In the genomic region with DNA sequence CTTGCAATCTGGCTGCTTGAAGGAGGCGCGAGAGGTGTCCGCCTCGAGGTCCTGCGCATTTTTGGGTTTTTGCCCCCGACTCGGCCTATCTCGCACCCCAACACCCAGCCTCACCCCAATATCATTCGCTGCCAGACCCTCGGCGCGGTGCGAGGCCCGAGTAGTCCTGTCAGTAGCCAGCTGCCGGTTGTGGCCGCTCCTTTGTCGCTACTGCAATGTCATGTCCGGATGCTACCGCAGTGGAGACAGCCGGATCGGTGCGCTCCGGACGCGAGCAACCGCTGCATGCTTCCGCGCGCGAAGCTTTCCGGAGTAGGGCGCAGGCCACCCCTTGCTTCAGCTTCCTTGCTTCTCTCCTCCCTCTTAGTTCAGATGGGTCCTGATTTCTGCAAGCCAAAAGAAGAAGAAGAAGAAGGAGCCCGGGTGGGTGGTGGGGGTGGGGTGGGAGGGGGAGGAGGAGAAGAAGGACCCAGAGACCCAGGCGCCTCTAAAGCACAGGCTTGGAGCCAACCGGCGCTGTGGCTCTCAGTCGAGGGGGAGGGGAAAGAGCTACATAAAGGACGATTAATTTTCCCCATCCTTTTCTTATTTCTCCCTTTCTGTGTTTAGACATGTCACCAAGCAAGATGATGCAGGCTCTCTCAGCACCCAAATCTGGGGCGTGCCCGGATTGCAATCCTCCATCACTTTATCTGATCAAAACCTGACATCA, we compare ENCODE assay signal across 7 mouse cellular contexts. TPM values are rescaled to one million over a fixed set of nuclear protein-coding genes. Genes with fewer than 3 reads are reported as not detected.
DNase-seq lines count a peak whose midpoint lies in the region; ATAC-seq and TF ChIP-seq lines count a peak whose summit lies in the region.

No protein-coding gene starts in this region.

- H3K4me2 ChIP-seq in intestine, embryonic 14.5 days (ENCODE audit: low read length) = peak overlapping the region; percentile 92
- H3K4me2 ChIP-seq in limb, embryonic 15.5 days = peak overlapping the region; percentile 98
- peak overlapping the region; percentile 53 for H3K4me2 ChIP-seq in midbrain, embryonic 14.5 days (ENCODE audit: low read length)

- no peaks in the 10 kb centered on the region; the same call in 1 of the 2 replicates for H3K4me1 ChIP-seq in intestine, embryonic 14.5 days (replicated peaks; ENCODE audit: control insufficient read depth, insufficient read depth, low read length)
- H3K4me1 ChIP-seq in limb, embryonic 15.5 days = peaks cover 10% of the 10 kb centered on the region; the same call in 1 of the 2 replicates
- peaks cover 10% of the 10 kb centered on the region for H3K4me1 ChIP-seq in midbrain, embryonic 14.5 days (ENCODE audit: control insufficient read depth, insufficient read depth, low read length)
- no peaks in the 10 kb centered on the region; the same call in 1 of the 2 replicates for H3K4me1 ChIP-seq in spleen, adult 2 months (ENCODE audit: control insufficient read depth, insufficient read depth, insufficient read length)

- no peak for TF ChIP-seq POLR2A in spleen, adult 2 months (IDR thresholded peaks at IDR 0.05; ENCODE audit: low read depth, low read length)

- peak; percentile 20 to 27 for DNase-seq in adrenal gland, postnatal 36 days
- DNase-seq in embryo, embryonic 10 days (ENCODE audit: low spot score) = peak; percentile 77
- peak; percentile 20 to 39 for DNase-seq in gastrocnemius, postnatal 36 days
- DNase-seq in intestine, embryonic 14.5 days (ENCODE audit: low spot score) = peak; percentile 80
- peak; percentile 83 for DNase-seq in midbrain, embryonic 14.5 days
- DNase-seq in spleen, adult 2 months (ENCODE audit: low read depth in 1 of 2, low spot score in 2 of 2) = peak in 1 of 2 experiments; percentile 50

- peak overlapping the region; percentile 74 for H3K4me3 ChIP-seq in intestine, embryonic 14.5 days (ENCODE audit: low read depth, low read length)
- H3K4me3 ChIP-seq in limb, embryonic 15.5 days = peak overlapping the region; percentile 76
- H3K4me3 ChIP-seq in midbrain, embryonic 14.5 days (replicated peaks; ENCODE audit: low read depth, low read length) = peak overlapping the region; percentile 92
- peak overlapping the region; percentile 72 for H3K4me3 ChIP-seq in spleen, adult 2 months (ENCODE audit: extremely low read depth, insufficient read depth, insufficient read length)

- H3K9ac ChIP-seq in intestine, embryonic 14.5 days (ENCODE audit: low read length) = peak overlapping the region; percentile 73
- H3K9ac ChIP-seq in limb, embryonic 15.5 days = peak overlapping the region; percentile 71
- H3K9ac ChIP-seq in midbrain, embryonic 14.5 days (replicated peaks; ENCODE audit: low read length) = peak overlapping the region; percentile 97

- no peaks in the 10 kb centered on the region for H3K27me3 ChIP-seq in intestine, embryonic 14.5 days (replicated peaks; ENCODE audit: control insufficient read depth, insufficient read depth, low read length)
- no peaks in the 10 kb centered on the region for H3K27me3 ChIP-seq in limb, embryonic 15.5 days
- H3K27me3 ChIP-seq in midbrain, embryonic 14.5 days (ENCODE audit: control insufficient read depth, insufficient read depth, low read length) = no peaks in the 10 kb centered on the region
- no peaks in the 10 kb centered on the region; the same call in 1 of the 2 replicates for H3K27me3 ChIP-seq in spleen, adult 2 months (ENCODE audit: control insufficient read depth, insufficient read depth, low read length)

- H3K27ac ChIP-seq in intestine, embryonic 14.5 days (ENCODE audit: low read depth) = no peak overlapping the region
- H3K27ac ChIP-seq in limb, embryonic 15.5 days = no peak overlapping the region
- H3K27ac ChIP-seq in midbrain, embryonic 14.5 days (replicated peaks; ENCODE audit: low read depth, low read length) = peak overlapping the region; percentile 96
- peak overlapping the region; percentile 50 for H3K27ac ChIP-seq in spleen, adult 2 months (ENCODE audit: insufficient read depth, low read length)

- intact Hi-C loops in gastrocnemius, postnatal 36 days (cut with DNase I) = loop anchor here (5.0 kb wide), 1 partner anchor 120 kb away; no protein-coding TSS in a partner anchor

- no peaks in the 10 kb centered on the region for H3K9me3 ChIP-seq in intestine, embryonic 14.5 days (ENCODE audit: control insufficient read depth, low read length)
- no peaks in the 10 kb centered on the region for H3K9me3 ChIP-seq in limb, embryonic 15.5 days
- no peaks in the 10 kb centered on the region for H3K9me3 ChIP-seq in midbrain, embryonic 14.5 days (ENCODE audit: control insufficient read depth, low read length)

- no peaks in the 10 kb centered on the region for H3K36me3 ChIP-seq in intestine, embryonic 14.5 days (ENCODE audit: control insufficient read depth, insufficient read depth, low read length)
- no peaks in the 10 kb centered on the region for H3K36me3 ChIP-seq in limb, embryonic 15.5 days
- peaks cover 4% of the 10 kb centered on the region; the same call in 1 of the 2 replicates for H3K36me3 ChIP-seq in midbrain, embryonic 14.5 days (ENCODE audit: control insufficient read depth, insufficient read depth, low read length)
- no peaks in the 10 kb centered on the region for H3K36me3 ChIP-seq in spleen, adult 2 months (ENCODE audit: control insufficient read depth, insufficient read depth, low read length)

- peak; percentile 54; the same call in 1 of the 2 replicates for ATAC-seq in intestine, embryonic 14.5 days (replicated peaks; ENCODE audit: low FRiP score, low TSS enrichment, low read depth)
- ATAC-seq in limb, embryonic 15.5 days (ENCODE audit: insufficient number of reproducible peaks, low FRiP score, low TSS enrichment, low read depth) = no peak
- ATAC-seq in midbrain, embryonic 14.5 days (ENCODE audit: low FRiP score, low TSS enrichment) = peak; percentile 62

- TF ChIP-seq CTCF in spleen, adult 2 months (IDR thresholded peaks at IDR 0.05; ENCODE audit: extremely low read depth, insufficient read depth, insufficient read length, insufficient replicate concordance) = no peak

- under 1% methylated on average over 39 of the region's 40 CpGs for WGBS in intestine, embryonic 14.5 days
- under 1% methylated on average over 39 of the region's 40 CpGs for WGBS in limb, embryonic 15.5 days
- under 1% methylated on average over 40 of the region's 40 CpGs for WGBS in midbrain, embryonic 14.5 days
- 2% methylated on average over 40 of the region's 40 CpGs for WGBS in spleen, adult 2 months

RNA-seq across cellular contexts. Expression of gene Tnfrsf21, which starts 1.1 kb away (rescaled TPM):
- total RNA-seq in adrenal gland, postnatal 36 days (2021) = 1 to 10 TPM; 2.3 to 3.5 TPM
- total RNA-seq in gastrocnemius, postnatal 36 days (2021) = 10 to 100 TPM; 22.5 to 23.0 TPM
- polyA plus RNA-seq in intestine, embryonic 14.5 days (2014; fragmentation: Nextera tagmentation; extraction: Ambion mirVana) = 17.4 and 18.7 TPM in 2 replicates
- 23.4 and 24.6 TPM in 2 replicates for polyA plus RNA-seq in limb, embryonic 15.5 days (2015; fragmentation: Nextera tagmentation; extraction: Ambion mirVana)
- polyA plus RNA-seq in midbrain, embryonic 14.5 days (2014; fragmentation: Nextera tagmentation; extraction: Ambion mirVana) = 52.2 and 63.2 TPM in 2 replicates
- polyA plus RNA-seq in spleen, adult 2 months (2012; rRNA removed) = 26.3 and 38.2 TPM in 2 replicates

Comparison
In these comparisons a context has a peak if more than half of its experiments do, and no peak if none do; other contexts are left out.
1. H3K27ac ChIP-seq: peak in midbrain, embryonic 14.5 days (single experiment) and spleen, adult 2 months (single experiment); none in intestine, embryonic 14.5 days (single experiment) and limb, embryonic 15.5 days (single experiment).
2. Peak in every context shown above with its lines, with median percentiles within 50 percentile points of each other: H3K4me2 ChIP-seq, H3K4me3 ChIP-seq and H3K9ac ChIP-seq.